20 mouse cellular contexts compared by ENCODE assay signal in the genomic region with DNA sequence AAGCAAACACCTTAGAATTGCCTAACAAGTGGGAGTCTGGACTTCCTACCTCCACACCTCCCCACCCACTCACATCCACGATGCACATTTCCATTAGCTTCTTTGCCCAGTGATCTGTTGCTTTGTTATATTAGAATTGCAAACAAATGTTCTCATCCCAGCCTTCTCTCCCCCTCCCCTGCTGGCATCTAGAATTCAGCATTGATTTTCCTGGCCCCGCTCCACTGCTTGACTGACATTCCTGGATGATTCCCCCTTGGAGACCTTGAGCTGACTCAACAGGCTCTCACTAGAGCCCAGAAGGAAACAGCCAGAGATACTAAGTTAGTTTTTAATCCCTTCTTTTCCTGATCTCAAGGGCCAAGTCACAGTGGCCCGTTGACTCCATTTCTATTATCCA.
DNase-seq lines count a peak whose midpoint lies in the region; ATAC-seq and TF ChIP-seq lines count a peak whose summit lies in the region.
"Had no signal": no experiment of that assay in that cellular context is flagged by ENCODE, and none has a peak within 500 bp of the region (broad histone marks: within the 10 kb centered on the region; RNA-seq: fewer than 3 reads in every experiment).

No protein-coding gene starts in this region.

- no peak for TF ChIP-seq CTCF in midbrain, postnatal 0 days (IDR thresholded peaks at IDR 0.05)

- no peak overlapping the region for H3K9ac ChIP-seq in midbrain, postnatal 0 days (replicated peaks; ENCODE audit: low read length, poor library complexity, severe bottlenecking)
- H3K9ac ChIP-seq: limb, embryonic 15.5 days; liver, embryonic 15.5 days had no signal

- H3K27me3 ChIP-seq in midbrain, postnatal 0 days (ENCODE audit: insufficient read depth, low read length): no peaks in the 10 kb centered on the region
- no peaks in the 10 kb centered on the region for H3K27me3 ChIP-seq in midbrain, embryonic 10.5 days (ENCODE audit: low read depth, poor library complexity, severe bottlenecking)
- H3K27me3 ChIP-seq: limb, embryonic 15.5 days had no signal

- no peak overlapping the region for H3K27ac ChIP-seq in midbrain, postnatal 0 days (ENCODE audit: low read depth, low read length)
- no peak overlapping the region for H3K27ac ChIP-seq in midbrain, embryonic 10.5 days (replicated peaks)
- H3K27ac ChIP-seq: hindbrain, embryonic 10.5 days; hindbrain, postnatal 0 days; limb, embryonic 15.5 days; liver, embryonic 15.5 days; macrophage had no signal

- peak; percentile 42 for DNase-seq in adrenal gland, postnatal 10 days
- DNase-seq in adrenal gland, postnatal 4 days (ENCODE audit: low spot score in 2 of 2): no peak
- peak; percentile 17 for DNase-seq in heart, postnatal 4 days
- DNase-seq in heart, adult 9 months (ENCODE audit: low spot score in 2 of 2): no peak
- peak; percentile 35 for DNase-seq in midbrain, postnatal 0 days (ENCODE audit: low spot score)
- no peak for DNase-seq in midbrain, embryonic 10.5 days (ENCODE audit: low spot score)
- peak; percentile 51 to 58 for DNase-seq in layer of hippocampus, postnatal 36 days
- no peak for DNase-seq in embryo, embryonic 10 days (ENCODE audit: low spot score)
- DNase-seq: cerebellum, adult 2 months; gastrocnemius, postnatal 10 days; kidney, postnatal 36 days; thymus, adult 18-20 months; thymus, postnatal 36 days had no signal

- 63% methylated on average over 3 of the region's 3 CpGs for WGBS in midbrain, postnatal 0 days
- 82% methylated on average over 3 of the region's 3 CpGs for WGBS in midbrain, embryonic 10.5 days

- H3K4me2 ChIP-seq in midbrain, postnatal 0 days (ENCODE audit: low read depth, low read length, poor library complexity, severe bottlenecking): no peak overlapping the region
- H3K4me2 ChIP-seq: heart, embryonic 11.5 days; limb, embryonic 15.5 days; liver, embryonic 15.5 days had no signal

- H3K4me3 ChIP-seq in midbrain, postnatal 0 days (ENCODE audit: low read depth, low read length): no peak overlapping the region
- no peak overlapping the region for H3K4me3 ChIP-seq in midbrain, embryonic 10.5 days
- H3K4me3 ChIP-seq: hindbrain, embryonic 10.5 days; limb, embryonic 15.5 days; liver, embryonic 15.5 days had no signal

- no peaks in the 10 kb centered on the region for H3K36me3 ChIP-seq in midbrain, postnatal 0 days (ENCODE audit: insufficient read depth, low read length)
- no peaks in the 10 kb centered on the region for H3K36me3 ChIP-seq in midbrain, embryonic 10.5 days
- H3K36me3 ChIP-seq: hindbrain, embryonic 10.5 days; limb, embryonic 15.5 days; liver, embryonic 15.5 days had no signal

- no peaks in the 10 kb centered on the region for H3K4me1 ChIP-seq in midbrain, postnatal 0 days (ENCODE audit: insufficient read depth, low read length)
- H3K4me1 ChIP-seq in midbrain, embryonic 10.5 days: peaks cover 4% of the 10 kb centered on the region; the same call in 1 of the 2 replicates
- H3K4me1 ChIP-seq: limb, embryonic 15.5 days; liver, embryonic 15.5 days had no signal

- H3K9me3 ChIP-seq in midbrain, postnatal 0 days (ENCODE audit: low read length): no peaks in the 10 kb centered on the region
- H3K9me3 ChIP-seq in midbrain, embryonic 10.5 days (replicated peaks): no peaks in the 10 kb centered on the region
- H3K9me3 ChIP-seq: hindbrain, embryonic 10.5 days; limb, embryonic 15.5 days; liver, embryonic 15.5 days had no signal

- ATAC-seq in midbrain, postnatal 0 days (ENCODE audit: low FRiP score): no peak
- ATAC-seq: hindbrain, postnatal 0 days; intestine, embryonic 16.5 days had no signal

Comparison
In these comparisons a context has a peak if more than half of its experiments do, and no peak if none do; other contexts are left out.
1. DNase-seq: peak in adrenal gland, postnatal 10 days (single experiment), heart, postnatal 4 days (single experiment), midbrain, postnatal 0 days (single experiment) and layer of hippocampus, postnatal 36 days (2 of 2); none in adrenal gland, postnatal 4 days (0 of 2), heart, adult 9 months (0 of 2), midbrain, embryonic 10.5 days (single experiment) and embryo, embryonic 10 days (single experiment).